Mouse (Mus musculus) olfactory bulb, adult 2 months (tissue): ENCODE data around the gene Spata13. TPM values are rescaled to one million over a fixed set of nuclear protein-coding genes. Genes with fewer than 3 reads are reported as not detected.

Source experiments
- H3K27ac ChIP-seq: fragments of 200-500 bp; 2 replicates; pipeline ENCODE4 v1.5.1; 2012; ENCODE audit warnings: low read depth, low read length; ENCODE audit not compliant: insufficient read depth
- H3K4me1 ChIP-seq: fragments of 200-500 bp; 2 replicates; pipeline ENCODE4 v1.6.1; 2012; ENCODE audit warnings: low read length; ENCODE audit not compliant: control insufficient read depth, insufficient read depth
- H3K4me3 ChIP-seq: fragments of 200-500 bp; 2 replicates; pipeline ENCODE4 v1.5.1; 2012; ENCODE audit warnings: mild to moderate bottlenecking, low read depth, low read length, moderate library complexity; ENCODE audit not compliant: insufficient read depth
- CTCF ChIP-seq: fragments of 200-500 bp; IDR thresholded peaks from 2 replicates; pipeline ENCODE4 v1.5.1; 2012; ENCODE audit warnings: low read depth, mild to moderate bottlenecking, low read length, moderate library complexity; ENCODE audit not compliant: insufficient read depth
- POLR2A ChIP-seq: fragments of 200-500 bp; IDR thresholded peaks from 2 replicates; pipeline ENCODE4 v1.6.1; 2012; ENCODE audit warnings: mild to moderate bottlenecking, low read depth, low read length, moderate library complexity; ENCODE audit not compliant: insufficient read depth
- WGBS: fragments of 180-500 bp; shearing (Covaris S2); methylation state at CpG from one replicate; pipeline ENCODE4 v1.1.7; 2018; 5-methylcytosine and 5-hydroxymethylcytosine counted together
- polyA plus RNA-seq: library from polyadenylated mRNA; stranded (reverse); fragments of >200 nt; gene quantifications from 2 replicates; pipeline ENCODE4 v1.2.4, GENCODE M21; 2012; ENCODE audit warnings: low replicate concordance; ENCODE audit not compliant: missing spikeins, insufficient read depth, insufficient read length

Spata13 gene
- polyA plus RNA-seq, 1 experiment: not detected

DNA sequence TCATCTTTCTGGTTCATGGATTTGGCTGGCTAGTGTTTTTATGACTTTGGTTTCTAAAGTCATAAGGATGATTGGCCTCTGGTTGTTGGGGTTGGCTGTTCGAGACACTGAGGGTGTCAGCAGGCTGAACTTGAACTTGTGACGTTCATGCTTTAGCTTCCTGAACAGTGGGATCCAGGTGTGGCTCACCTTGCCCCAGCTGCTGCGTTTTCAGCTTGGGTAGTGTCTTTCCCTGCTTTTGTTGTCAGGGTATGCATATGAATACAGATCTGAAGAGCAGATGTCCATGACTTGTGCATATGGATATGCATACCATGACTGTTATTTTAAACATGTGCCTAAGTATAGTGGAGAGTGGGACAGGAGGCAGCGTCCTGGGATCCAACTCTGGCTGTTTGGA, 19.4 kb downstream of the Spata13 start:
- TF ChIP-seq CTCF (no peak), POLR2A (no peak)
- no peak overlapping the region for H3K4me3 ChIP-seq
- H3K27ac ChIP-seq: no peak overlapping the region
- WGBS: 91% methylated on average over 4 of the region's 4 CpGs
- peaks cover 8% of the 10 kb centered on the region for H3K4me1 ChIP-seq

DNA sequence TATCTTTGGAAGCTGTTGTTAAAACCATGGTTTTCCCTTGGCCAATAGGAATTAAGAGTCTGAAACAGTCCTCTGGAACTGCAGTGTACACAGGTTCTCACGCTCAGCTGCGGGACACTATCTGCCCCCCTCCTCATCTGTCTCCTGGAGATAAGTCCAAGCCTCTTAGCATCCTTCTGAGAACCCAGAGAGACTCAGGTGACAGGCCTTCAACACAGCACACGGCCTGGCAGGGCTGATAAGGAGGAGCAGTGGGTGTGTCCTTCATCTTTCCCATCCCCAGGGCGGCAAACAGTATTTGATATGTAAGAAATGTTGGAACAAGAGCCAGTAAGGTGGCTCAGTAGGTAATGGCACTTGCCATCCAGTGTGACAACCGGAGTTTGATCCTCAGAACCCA, 20.2 kb downstream of the Spata13 start:
- Histone ChIP-seq H3K4me3 (no peak overlapping the region), H3K27ac (no peak overlapping the region), H3K4me1 (peaks cover 8% of the 10 kb centered on the region)
- TF ChIP-seq CTCF: no peak
- TF ChIP-seq POLR2A: no peak
- WGBS: 93% methylated on average over 5 of the region's 5 CpGs

DNA sequence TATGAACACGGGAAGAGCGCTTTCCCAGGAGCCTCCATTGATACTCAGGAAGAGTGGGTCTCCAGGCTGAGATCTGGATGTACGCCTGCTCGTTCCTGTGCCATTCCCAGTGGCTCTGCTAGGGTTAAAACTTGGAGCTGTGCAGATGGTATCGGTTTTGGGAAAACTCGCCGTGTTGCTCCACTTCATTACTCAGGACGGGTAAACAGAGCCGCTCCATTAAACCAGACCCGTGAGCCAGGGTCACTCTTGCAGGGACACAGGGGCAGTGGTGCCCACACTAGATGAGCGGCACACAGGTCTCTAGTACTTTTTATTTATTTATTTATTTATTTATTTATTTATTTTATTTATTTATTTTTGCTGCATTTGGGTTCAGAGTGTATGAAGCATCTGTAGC, 20.9 kb downstream of the Spata13 start:
- Histone ChIP-seq H3K4me3 (no peak overlapping the region), H3K4me1 (peaks cover 10% of the 10 kb centered on the region), H3K27ac (no peak overlapping the region)
- WGBS: 76% methylated on average over 11 of the region's 11 CpGs
- TF ChIP-seq CTCF (no peak), POLR2A (no peak)

DNA sequence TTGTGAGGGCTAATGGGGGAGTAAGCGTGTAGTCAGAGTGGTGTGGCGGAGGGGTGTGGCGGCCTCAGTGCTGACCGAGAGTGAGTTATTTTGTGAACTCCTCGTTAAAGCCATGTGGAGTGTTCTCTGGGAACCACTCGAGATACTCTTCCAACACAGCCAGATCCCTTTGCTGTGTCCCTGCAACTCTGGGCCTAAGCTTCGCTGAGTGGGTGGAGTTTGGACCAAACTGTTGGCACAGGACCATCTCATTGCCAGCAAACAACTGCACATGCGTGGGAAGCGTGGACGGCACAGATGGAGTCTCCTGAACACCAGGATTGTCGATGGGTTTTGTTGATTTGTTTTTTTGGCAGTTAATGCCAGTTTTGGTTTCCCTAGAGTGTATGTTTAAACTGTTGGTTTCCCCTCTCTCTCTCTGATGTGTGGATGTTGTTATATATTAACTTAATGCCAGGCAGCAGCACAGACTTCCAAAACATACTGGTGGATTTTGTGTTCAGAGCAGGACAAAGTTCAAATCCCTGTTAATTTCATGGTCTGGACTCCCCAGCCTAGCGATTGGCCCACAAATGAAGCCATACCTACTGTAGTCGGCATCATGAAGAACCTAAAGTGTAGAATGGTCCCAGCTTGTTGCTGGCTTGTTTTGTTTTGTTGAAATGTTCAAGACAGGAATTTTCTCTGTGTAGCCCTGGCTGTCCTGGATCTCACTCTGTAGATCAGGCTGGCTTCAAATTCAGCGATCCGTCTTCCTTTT, 22.3 kb downstream of the Spata13 start:
- no peak overlapping the region for H3K4me3 ChIP-seq
- TF ChIP-seq POLR2A (no peak), CTCF (no peak)
- 57% methylated on average over 15 of the region's 15 CpGs for WGBS
- no peak overlapping the region for H3K27ac ChIP-seq
- peaks cover 10% of the 10 kb centered on the region for H3K4me1 ChIP-seq

DNA sequence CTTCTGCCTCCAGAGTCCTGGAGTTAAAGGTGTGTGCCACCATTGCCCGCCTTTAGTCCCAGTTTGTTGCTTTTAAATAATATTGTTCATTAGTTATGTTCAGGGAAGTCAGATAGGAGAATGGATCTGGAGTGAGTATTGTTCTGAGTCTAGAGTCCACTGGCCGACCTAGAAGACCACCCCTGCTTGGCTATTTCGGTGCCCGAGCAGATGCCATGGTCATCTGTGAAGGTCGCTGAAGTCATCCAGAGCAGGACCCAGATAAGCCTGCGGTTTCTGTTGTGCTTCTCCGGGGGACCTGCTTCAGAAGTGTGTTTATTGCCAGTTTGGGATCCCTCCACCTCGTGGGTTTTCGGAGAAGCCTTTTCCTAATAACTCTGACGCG, 22.9 kb downstream of the Spata13 start:
- WGBS: 90% methylated on average over 11 of the region's 11 CpGs
- Histone ChIP-seq H3K4me1 (peaks cover 10% of the 10 kb centered on the region), H3K27ac (no peak overlapping the region), H3K4me3 (no peak overlapping the region)
- no peak for TF ChIP-seq CTCF
- no peak for TF ChIP-seq POLR2A

DNA sequence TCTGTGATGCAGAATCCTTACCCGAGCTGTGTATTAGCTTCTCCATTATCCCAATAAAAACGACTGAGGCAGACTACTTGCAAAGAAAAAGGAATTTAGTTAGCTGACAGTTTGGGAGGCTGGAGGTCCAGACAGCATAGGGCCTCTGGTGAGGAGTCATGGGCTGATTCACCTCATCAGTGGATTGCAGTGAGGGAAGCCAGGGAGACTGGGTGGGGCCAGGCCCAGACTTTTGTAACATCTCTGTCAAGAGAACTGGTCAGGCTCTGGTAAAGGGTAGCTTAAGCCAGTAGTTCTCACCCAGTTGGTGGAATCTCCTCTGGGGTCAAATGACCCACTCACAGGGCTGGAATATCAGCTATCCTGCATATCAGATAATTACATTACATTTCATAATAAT, 24.1 kb downstream of the Spata13 start:
- Histone ChIP-seq H3K27ac (no peak overlapping the region), H3K4me3 (no peak overlapping the region), H3K4me1 (peaks cover 10% of the 10 kb centered on the region)
- 69% methylated on average over 2 of the region's 2 CpGs for WGBS
- TF ChIP-seq CTCF (no peak), POLR2A (no peak)

DNA sequence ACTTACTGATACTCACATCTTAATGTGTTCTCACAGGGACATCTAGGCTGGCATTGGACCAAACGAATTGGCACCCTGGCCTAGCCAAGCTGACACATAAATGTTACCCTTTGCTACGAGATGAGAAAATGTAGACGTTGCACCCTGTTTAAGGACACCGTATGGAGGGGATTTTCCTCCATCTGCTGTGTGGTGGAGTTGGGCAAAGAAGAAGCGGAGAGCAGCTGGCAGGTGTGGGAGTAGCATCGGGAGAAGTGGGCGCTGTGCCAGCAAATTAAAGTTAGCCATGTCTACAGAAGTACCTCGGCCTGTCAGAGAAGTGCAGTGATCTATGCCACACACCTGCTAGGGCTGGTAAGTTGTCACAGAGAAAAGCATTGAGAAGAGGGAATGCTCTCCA, 25.7 kb downstream of the Spata13 start:
- 63% methylated on average over 8 of the region's 8 CpGs for WGBS

DNA sequence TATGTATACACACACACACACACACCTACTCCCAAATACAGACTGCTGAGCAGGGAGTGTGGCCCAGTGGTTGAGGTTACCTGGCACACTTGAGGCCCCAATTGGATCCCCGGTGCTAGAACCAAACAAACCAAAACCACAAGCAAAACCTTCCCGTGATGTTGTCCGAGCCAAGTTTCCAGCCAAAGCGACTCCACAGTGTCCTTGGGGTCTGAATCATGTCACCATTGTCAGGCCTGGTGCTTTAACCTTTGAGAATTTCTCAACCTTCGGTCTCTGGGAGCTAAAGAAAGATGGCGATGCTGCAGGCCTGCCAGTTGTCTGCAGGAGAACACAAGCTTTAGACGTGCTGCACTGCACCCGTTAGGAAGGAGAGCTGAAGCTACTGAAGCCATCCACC, 26.8 kb downstream of the Spata13 start:
- no peak overlapping the region for H3K27ac ChIP-seq
- TF ChIP-seq POLR2A (no peak), CTCF (no peak)
- 92% methylated on average over 8 of the region's 8 CpGs for WGBS
- H3K4me3 ChIP-seq: no peak overlapping the region
- peaks cover 12% of the 10 kb centered on the region for H3K4me1 ChIP-seq

More for the DNA sequence above, 25.7 kb downstream of the Spata13 start:
- H3K4me1 ChIP-seq: peaks cover 12% of the 10 kb centered on the region
- H3K4me3 ChIP-seq: no peak overlapping the region
- no peak for TF ChIP-seq CTCF
- TF ChIP-seq POLR2A: no peak
- no peak overlapping the region for H3K27ac ChIP-seq

DNA sequence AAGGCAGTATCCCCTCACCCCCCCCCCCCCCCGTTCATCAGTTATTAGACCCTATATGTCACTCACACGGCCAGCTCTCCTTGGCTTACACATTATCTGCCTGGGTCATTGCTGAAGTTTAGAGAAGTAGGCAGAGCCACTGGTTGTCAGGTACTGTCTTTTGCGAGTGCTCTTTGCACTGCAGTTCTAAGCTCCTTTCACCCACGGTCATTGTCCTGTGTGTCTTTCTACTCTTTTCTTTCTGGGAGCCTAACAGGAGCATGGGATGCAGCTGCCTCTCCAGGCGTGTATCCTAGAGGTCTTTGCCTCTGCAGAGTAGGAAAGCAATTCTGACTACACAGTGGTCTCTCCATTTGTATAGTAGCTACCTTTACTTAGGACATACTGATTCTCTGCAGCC, 27.5 kb downstream of the Spata13 start:
- no peak overlapping the region for H3K27ac ChIP-seq
- H3K4me1 ChIP-seq: peaks cover 8% of the 10 kb centered on the region; the same call in 1 of the 2 replicates
- TF ChIP-seq CTCF (no peak), POLR2A (no peak)
- WGBS: 96% methylated on average over 5 of the region's 5 CpGs
- no peak overlapping the region for H3K4me3 ChIP-seq

DNA sequence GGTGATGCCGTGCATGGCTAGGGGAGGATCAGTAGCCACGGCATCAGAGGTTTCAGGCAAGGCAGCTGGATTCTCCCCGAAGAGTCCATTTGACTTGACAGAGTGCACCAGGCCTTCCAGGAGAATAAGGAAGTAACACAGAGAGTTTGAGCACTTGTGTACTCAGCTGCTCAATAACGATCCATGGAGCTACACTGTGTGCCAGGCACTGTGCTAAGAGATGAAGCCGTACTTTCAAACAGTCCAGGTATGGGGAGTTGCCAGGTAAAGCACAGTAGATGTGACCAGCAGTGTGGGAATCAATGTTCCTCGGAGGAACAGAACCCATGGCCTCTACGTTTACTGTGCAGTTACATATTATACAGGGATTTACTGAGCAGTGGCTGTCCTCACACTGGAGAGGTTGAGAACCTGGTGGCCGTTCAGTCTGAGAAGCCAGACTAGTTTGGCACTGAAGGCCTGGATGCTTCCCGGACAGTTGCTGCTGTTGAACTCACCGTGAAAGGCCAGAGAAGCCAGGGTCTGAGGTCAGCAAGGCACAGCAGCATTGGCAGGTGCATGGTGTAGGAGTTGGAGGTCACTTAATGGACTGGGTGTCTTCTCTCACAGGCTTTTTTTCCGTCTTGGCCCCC, 29.6 kb downstream of the Spata13 start:
- Histone ChIP-seq H3K4me3 (no peak overlapping the region), H3K27ac (no peak overlapping the region), H3K4me1 (0 out of 2 replicates have a peak, but pooled peaks cover 5% of the 10 kb centered on the region)
- 89% methylated on average over 11 of the region's 11 CpGs for WGBS
- no peak for TF ChIP-seq CTCF
- TF ChIP-seq POLR2A: no peak
